Mouse (Mus musculus): ENCODE measurements around the gene Prpf3. TPM values are rescaled to one million over a fixed set of nuclear protein-coding genes. Genes with fewer than 3 reads are reported as not detected.
"Not testable (repeated sequence)": the region's sequence is repeated elsewhere in the genome, so short reads cannot be mapped to it uniquely, and the experiment has no call there.

Prpf3 gene
- polyA plus RNA-seq, 1 experiment from 2014 or later = 77.1 TPM

- H3K36me3 ChIP-seq = peaks cover 99% of the 10 kb centered on the region
- no peak for DNase-seq (ENCODE audit: low spot score)
- WGBS = 94% methylated on average over 2 of the region's 2 CpGs
- H3K27me3 ChIP-seq (ENCODE audit: low read depth, poor library complexity, severe bottlenecking) = no peaks in the 10 kb centered on the region
- no peak overlapping the region for H3K4me3 ChIP-seq
- no peaks in the 10 kb centered on the region for H3K9me3 ChIP-seq (replicated peaks)
- H3K27ac ChIP-seq = no peak overlapping the region
- no peaks in the 10 kb centered on the region for H3K4me1 ChIP-seq
Measured at GRCm38 (mm10) chr3:95839250-95839649, 16.4 kb downstream of the Prpf3 start.

- Histone ChIP-seq H3K27ac (no peak overlapping the region), H3K4me1 (no peaks in the 10 kb centered on the region), H3K27me3 (ENCODE audit: low read depth, poor library complexity, severe bottlenecking) (no peaks in the 10 kb centered on the region), H3K4me3 (no peak overlapping the region), H3K36me3 (peaks cover 67% of the 10 kb centered on the region), H3K9me3 (replicated peaks) (no peaks in the 10 kb centered on the region)
- WGBS = 97% methylated on average over 4 of the region's 4 CpGs
- no peak for DNase-seq (ENCODE audit: low spot score)
Measured at GRCm38 (mm10) chr3:95829053-95829452, 26.6 kb downstream of the Prpf3 start.

GRCm38 (mm10) chr3:95826275-95826674 is 29.4 kb downstream of the Prpf3 start:
- Histone ChIP-seq H3K4me1 (no peaks in the 10 kb centered on the region), H3K36me3 (peaks cover 40% of the 10 kb centered on the region), H3K27ac (no peak overlapping the region), H3K27me3 (ENCODE audit: low read depth, poor library complexity, severe bottlenecking) (no peaks in the 10 kb centered on the region), H3K4me3 (no peak overlapping the region), H3K9me3 (replicated peaks) (no peaks in the 10 kb centered on the region)
- no peak for DNase-seq (ENCODE audit: low spot score)
- 83% methylated on average over 2 of the region's 2 CpGs for WGBS

- 47% methylated on average over 10 of the region's 10 CpGs for WGBS
- H3K4me3 ChIP-seq = peak overlapping the region; percentile 92
- no peak for DNase-seq (ENCODE audit: low spot score)
Measured at GRCm38 (mm10) chr3:95820046-95821010, 35.4 kb downstream of the Prpf3 start.

GRCm38 (mm10) chr3:95819351-95819985 is 36.2 kb downstream of the Prpf3 start:
- Histone ChIP-seq H3K27me3 (ENCODE audit: low read depth, poor library complexity, severe bottlenecking) (no peaks in the 10 kb centered on the region), H3K9me3 (replicated peaks) (no peaks in the 10 kb centered on the region), H3K4me1 (peaks cover 12% of the 10 kb centered on the region), H3K4me3 (peak overlapping the region; percentile 92), H3K36me3 (peaks cover 16% of the 10 kb centered on the region), H3K27ac (peak overlapping the region; percentile 99)
- under 1% methylated on average over 49 of the region's 49 CpGs for WGBS
- DNase-seq (ENCODE audit: low spot score) = peak; percentile 100

More at GRCm38 (mm10) chr3:95820046-95821010, 35.4 kb downstream of the Prpf3 start:
- Histone ChIP-seq H3K4me1 (peaks cover 12% of the 10 kb centered on the region), H3K36me3 (peaks cover 12% of the 10 kb centered on the region), H3K27ac (peak overlapping the region; percentile 99), H3K27me3 (ENCODE audit: low read depth, poor library complexity, severe bottlenecking) (no peaks in the 10 kb centered on the region), H3K9me3 (replicated peaks) (no peaks in the 10 kb centered on the region)

GRCm38 (mm10) chr3:95818571-95819288 is 37.0 kb downstream of the Prpf3 start, which contains the start of gene Rprd2:
Gene Rprd2 (minus strand): TSS chr3:95818863.
- no peaks in the 10 kb centered on the region for H3K9me3 ChIP-seq (replicated peaks)
- H3K36me3 ChIP-seq = peaks cover 16% of the 10 kb centered on the region
- no peaks in the 10 kb centered on the region for H3K27me3 ChIP-seq (ENCODE audit: low read depth, poor library complexity, severe bottlenecking)
- H3K4me1 ChIP-seq = peaks cover 12% of the 10 kb centered on the region
- DNase-seq (ENCODE audit: low spot score) = peak; percentile 88
- WGBS = under 1% methylated on average over 53 of the region's 60 CpGs
- H3K27ac ChIP-seq = peak within 1 kb of the TSS; percentile 99
- peak within 1 kb of the TSS; percentile 92 for H3K4me3 ChIP-seq

GRCm38 (mm10) chr3:95818026-95818511 is 37.6 kb downstream of the Prpf3 start:
- whole genome bisulfite sequencing = under 1% methylated on average over 21 of the region's 21 CpGs
- Histone ChIP-seq H3K27ac (peak overlapping the region; percentile 99), H3K4me1 (peaks cover 12% of the 10 kb centered on the region), H3K36me3 (peaks cover 22% of the 10 kb centered on the region), H3K4me3 (peak overlapping the region; percentile 92), H3K27me3 (ENCODE audit: low read depth, poor library complexity, severe bottlenecking) (no peaks in the 10 kb centered on the region), H3K9me3 (replicated peaks) (no peaks in the 10 kb centered on the region)
- peak; percentile 75 for DNase-seq (ENCODE audit: low spot score)

GRCm38 (mm10) chr3:95816681-95817080 is 39.0 kb downstream of the Prpf3 start:
- WGBS = 99% methylated on average over 3 of the region's 3 CpGs
- DNase-seq (ENCODE audit: low spot score) = no peak
- Histone ChIP-seq H3K4me3 (no peak overlapping the region), H3K36me3 (peaks cover 29% of the 10 kb centered on the region), H3K27ac (no peak overlapping the region), H3K9me3 (replicated peaks) (no peaks in the 10 kb centered on the region), H3K4me1 (peaks cover 12% of the 10 kb centered on the region), H3K27me3 (ENCODE audit: low read depth, poor library complexity, severe bottlenecking) (no peaks in the 10 kb centered on the region)

- Histone ChIP-seq H3K27ac (no peak overlapping the region), H3K9me3 (replicated peaks) (no peaks in the 10 kb centered on the region), H3K36me3 (peaks cover 43% of the 10 kb centered on the region), H3K4me1 (no peaks in the 10 kb centered on the region), H3K4me3 (no peak overlapping the region), H3K27me3 (ENCODE audit: low read depth, poor library complexity, severe bottlenecking) (no peaks in the 10 kb centered on the region)
- 84% methylated on average over 2 of the region's 2 CpGs for WGBS
- no peak for DNase-seq (ENCODE audit: low spot score)
Measured at GRCm38 (mm10) chr3:95808384-95808783, 47.3 kb downstream of the Prpf3 start.

GRCm38 (mm10) chr3:95807630-95808029 is 48.1 kb downstream of the Prpf3 start:
- H3K36me3 ChIP-seq = peaks cover 44% of the 10 kb centered on the region
- H3K4me1 ChIP-seq; H3K9me3 ChIP-seq (replicated peaks); H3K4me3 ChIP-seq; H3K27me3 ChIP-seq (ENCODE audit: low read depth, poor library complexity, severe bottlenecking); DNase-seq (ENCODE audit: low spot score); H3K27ac ChIP-seq: not testable (repeated sequence)
- 87% methylated on average over 6 of the region's 6 CpGs for WGBS

GRCm38 (mm10) chr3:95806677-95807076 is 49.0 kb downstream of the Prpf3 start:
- no peak overlapping the region for H3K4me3 ChIP-seq

GRCm38 (mm10) chr3:95803851-95804250 is 51.8 kb downstream of the Prpf3 start:
- H3K4me3 ChIP-seq = no peak overlapping the region
- 97% methylated on average over 4 of the region's 4 CpGs for WGBS
- H3K36me3 ChIP-seq = peaks cover 50% of the 10 kb centered on the region
- H3K27me3 ChIP-seq (ENCODE audit: low read depth, poor library complexity, severe bottlenecking) = no peaks in the 10 kb centered on the region
- H3K27ac ChIP-seq = no peak overlapping the region
- H3K9me3 ChIP-seq (replicated peaks) = no peaks in the 10 kb centered on the region
- no peaks in the 10 kb centered on the region for H3K4me1 ChIP-seq
- no peak for DNase-seq (ENCODE audit: low spot score)

More at GRCm38 (mm10) chr3:95806677-95807076, 49.0 kb downstream of the Prpf3 start:
- Histone ChIP-seq H3K4me1 (no peaks in the 10 kb centered on the region), H3K9me3 (replicated peaks) (no peaks in the 10 kb centered on the region), H3K36me3 (peaks cover 48% of the 10 kb centered on the region), H3K27me3 (ENCODE audit: low read depth, poor library complexity, severe bottlenecking) (no peaks in the 10 kb centered on the region), H3K27ac (no peak overlapping the region)
- WGBS = 83% methylated on average over 1 of the region's 1 CpGs
- DNase-seq (ENCODE audit: low spot score) = no peak

All from limb, embryonic 10.5 days (tissue).